Mouse (Mus musculus) liver, postnatal 0 days (tissue): ENCODE data around the gene Arhgap22. TPM values are rescaled to one million over a fixed set of nuclear protein-coding genes. Genes with fewer than 3 reads are reported as not detected.

ENCODE experiments used
- ATAC-seq: fragments of 200-750 bp; cut with Nextera tagmentation; 2 replicates; pipeline ENCODE4 v1.8.0; 2017; ENCODE audit warnings: mild to moderate bottlenecking, moderate library complexity
- DNase-seq: peaks from one replicate; pipeline ENCODE4 v3.0.0-alpha.2; 2016
- H3K27ac ChIP-seq: fragments of 300-500 bp; sonication (generic); 2 replicates; pipeline ENCODE4 v1.5.1; 2014; ENCODE audit warnings: antibody characterized with exemption, moderate library complexity, mild to moderate bottlenecking, low read depth
- H3K27me3 ChIP-seq: fragments of 300-500 bp; sonication (generic); 2 replicates; pipeline ENCODE4 v1.6.1; 2014; ENCODE audit warnings: low read length, control low read depth, mixed read lengths; ENCODE audit not compliant: insufficient read depth
- H3K36me3 ChIP-seq: fragments of 300-500 bp; sonication (generic); replicated peaks from 2 replicates; pipeline ENCODE4 v1.6.1; 2014; ENCODE audit warnings: mild to moderate bottlenecking, control low read depth, low read length, moderate library complexity, mixed read lengths; ENCODE audit not compliant: insufficient read depth
- H3K4me1 ChIP-seq: fragments of 300-500 bp; sonication (generic); 2 replicates; pipeline ENCODE4 v1.6.1; 2014; ENCODE audit warnings: antibody characterized with exemption, mild to moderate bottlenecking, control low read depth; ENCODE audit not compliant: insufficient read depth
- H3K4me2 ChIP-seq: fragments of 300-500 bp; sonication (generic); 2 replicates; pipeline ENCODE4 v1.6.1; 2014; ENCODE audit warnings: low read depth, mild to moderate bottlenecking, low read length, moderate library complexity, mixed read lengths
- H3K4me3 ChIP-seq: fragments of 300-500 bp; sonication (generic); 2 replicates; pipeline ENCODE4 v1.5.1; 2014; ENCODE audit warnings: low read depth, low read length
- H3K9ac ChIP-seq: fragments of 300-500 bp; sonication (generic); replicated peaks from 2 replicates; pipeline ENCODE4 v1.6.1; 2014; ENCODE audit warnings: mild to moderate bottlenecking, moderate library complexity
- H3K9me3 ChIP-seq: fragments of 300-500 bp; sonication (generic); 2 replicates; pipeline ENCODE4 v1.6.1; 2016; ENCODE audit warnings: mild to moderate bottlenecking, control low read depth, low read length, mixed read lengths
- CTCF ChIP-seq: sonication (generic); IDR thresholded peaks from 2 replicates; pipeline ENCODE4 v1.5.1; 2016; ENCODE audit warnings: antibody characterized with exemption, low read depth
- EP300 ChIP-seq: IDR thresholded peaks from 2 replicates; pipeline ENCODE4 v1.6.1; 2016; ENCODE audit warnings: antibody characterized with exemption, low read depth, mild to moderate bottlenecking
- WGBS: fragments of 180-500 bp; shearing (Covaris S2); extraction: QIAGEN DNeasy Blood & Tissue Kit; methylation state at CpG from one replicate; pipeline ENCODE4 v1.1.7; 2014; ENCODE audit not compliant: insufficient replicate concordance; 5-methylcytosine and 5-hydroxymethylcytosine counted together
- polyA plus RNA-seq: library from polyadenylated mRNA; unstranded; fragments of >200 nt; fragmentation: Nextera tagmentation; extraction: Ambion mirVana; gene quantifications from 2 replicates; pipeline ENCODE4 v1.2.1, GENCODE M21; 2015

Arhgap22 gene
- polyA plus RNA-seq, 1 experiment from 2014 or later = 0.73 TPM

DNA sequence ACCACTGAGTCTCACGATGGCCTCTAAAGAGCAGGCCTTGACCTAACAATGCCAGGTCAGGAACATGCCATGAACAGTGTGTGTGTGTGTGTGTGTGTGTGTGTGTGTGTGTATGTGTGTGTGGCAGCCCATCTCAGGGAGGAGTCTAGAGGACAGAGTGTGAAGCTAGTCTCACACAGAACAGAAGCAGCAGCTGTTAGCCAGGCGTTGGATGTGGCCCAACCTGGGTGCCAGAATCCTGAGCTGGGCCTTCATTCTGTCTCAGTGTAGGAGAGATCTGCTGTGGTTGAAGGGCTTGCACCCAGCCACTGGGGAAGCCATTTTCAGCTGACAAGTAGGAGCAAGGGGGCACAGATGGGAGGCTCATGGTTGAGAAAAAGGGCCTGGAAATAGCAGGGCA is 64.5 kb downstream of the Arhgap22 start:
- DNase-seq (no peak), ATAC-seq (no peak)
- TF ChIP-seq EP300 = no peak
- TF ChIP-seq CTCF = no peak

DNA sequence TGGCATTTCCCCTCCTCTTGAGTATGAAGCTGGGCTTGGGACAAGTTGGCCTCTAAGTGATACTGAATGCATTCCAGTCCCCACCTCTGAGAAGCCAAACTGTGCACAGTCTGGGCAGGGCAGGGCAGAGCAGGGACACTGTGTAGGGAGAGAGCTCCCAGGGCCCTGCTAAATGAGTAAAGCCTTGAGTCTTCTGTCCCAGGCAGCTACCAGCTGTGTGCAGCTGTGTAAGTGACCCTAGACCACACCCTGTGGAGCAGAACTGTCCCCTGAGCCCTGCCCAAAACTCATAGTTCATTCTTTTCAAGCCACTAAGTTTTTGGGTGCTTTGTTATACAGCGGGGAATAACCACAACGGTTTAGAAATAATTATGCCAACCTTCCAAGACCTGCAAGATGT is 67.1 kb downstream of the Arhgap22 start:
- H3K4me2 ChIP-seq = no peak overlapping the region
- H3K4me1 ChIP-seq = no peaks in the 10 kb centered on the region
- H3K36me3 ChIP-seq = no peaks in the 10 kb centered on the region
- DNase-seq (no peak), ATAC-seq (no peak)
- TF ChIP-seq CTCF = no peak
- TF ChIP-seq EP300 = no peak
- no peak overlapping the region for H3K27ac ChIP-seq
- no peak overlapping the region for H3K9ac ChIP-seq
- 76% methylated on average over 2 of the region's 2 CpGs for WGBS
- no peaks in the 10 kb centered on the region for H3K27me3 ChIP-seq
- no peak overlapping the region for H3K4me3 ChIP-seq
- H3K9me3 ChIP-seq = no peaks in the 10 kb centered on the region

More for the DNA sequence above, 64.5 kb downstream of the Arhgap22 start:
- no peaks in the 10 kb centered on the region for H3K36me3 ChIP-seq
- H3K4me1 ChIP-seq = no peaks in the 10 kb centered on the region
- H3K27ac ChIP-seq = no peak overlapping the region
- H3K4me2 ChIP-seq = no peak overlapping the region
- no peaks in the 10 kb centered on the region for H3K27me3 ChIP-seq
- WGBS = 83% methylated on average over 2 of the region's 2 CpGs
- no peak overlapping the region for H3K9ac ChIP-seq
- no peaks in the 10 kb centered on the region for H3K9me3 ChIP-seq
- no peak overlapping the region for H3K4me3 ChIP-seq

DNA sequence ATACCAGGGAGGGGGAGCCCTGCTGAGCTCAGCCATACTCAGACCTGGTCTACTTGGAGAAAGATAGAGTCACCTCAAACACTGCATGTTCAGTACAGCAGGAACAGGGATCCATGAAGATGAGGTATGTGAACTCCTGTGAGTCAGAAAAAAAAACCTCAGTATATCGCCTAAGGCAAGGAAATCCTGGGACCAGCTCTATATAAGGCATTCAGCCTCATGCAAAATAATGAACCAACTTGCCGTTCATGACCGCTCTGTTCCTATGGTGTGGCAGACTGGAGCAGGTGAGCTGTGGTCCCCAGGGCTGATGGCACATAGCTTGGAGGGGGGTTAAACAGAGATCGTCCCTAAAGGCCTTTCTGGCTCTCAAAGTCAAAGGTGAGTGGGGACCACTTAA is 68.6 kb downstream of the Arhgap22 start:
- H3K4me1 ChIP-seq = no peaks in the 10 kb centered on the region
- 83% methylated on average over 4 of the region's 4 CpGs for WGBS
- no peak for TF ChIP-seq EP300
- no peak for TF ChIP-seq CTCF

DNA sequence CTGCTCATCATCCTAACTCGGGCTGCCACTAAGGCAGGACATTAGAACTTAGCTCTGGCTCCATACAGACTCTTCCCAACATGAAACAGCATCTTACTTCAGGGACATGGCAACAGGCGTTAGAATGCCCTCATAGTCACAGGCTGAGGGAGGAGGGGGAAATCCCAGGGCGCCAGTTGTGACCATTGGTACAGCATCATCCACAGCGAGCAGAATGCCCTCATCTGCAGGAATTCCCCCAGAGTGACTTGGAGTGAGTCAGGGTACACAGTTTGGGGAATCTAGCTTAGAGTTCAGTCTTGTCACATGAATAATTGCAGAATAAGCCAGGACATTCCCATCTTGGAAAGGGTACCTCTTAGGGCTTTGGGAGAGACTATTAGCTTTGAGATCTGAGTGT is 74.1 kb downstream of the Arhgap22 start:
- Histone ChIP-seq H3K9ac (no peak overlapping the region), H3K4me3 (no peak overlapping the region), H3K4me2 (no peak overlapping the region), H3K4me1 (no peaks in the 10 kb centered on the region), H3K36me3 (no peaks in the 10 kb centered on the region), H3K9me3 (no peaks in the 10 kb centered on the region), H3K27me3 (no peaks in the 10 kb centered on the region), H3K27ac (no peak overlapping the region)
- ATAC-seq (no peak), DNase-seq (no peak)
- TF ChIP-seq CTCF = no peak
- no peak for TF ChIP-seq EP300
- WGBS = 69% methylated on average over 4 of the region's 4 CpGs

More for the DNA sequence above, 68.6 kb downstream of the Arhgap22 start:
- Histone ChIP-seq H3K27ac (no peak overlapping the region), H3K27me3 (no peaks in the 10 kb centered on the region), H3K4me3 (no peak overlapping the region), H3K4me2 (no peak overlapping the region), H3K9ac (no peak overlapping the region), H3K36me3 (no peaks in the 10 kb centered on the region), H3K9me3 (no peaks in the 10 kb centered on the region)
- no peak for DNase-seq
- no peak for ATAC-seq

DNA sequence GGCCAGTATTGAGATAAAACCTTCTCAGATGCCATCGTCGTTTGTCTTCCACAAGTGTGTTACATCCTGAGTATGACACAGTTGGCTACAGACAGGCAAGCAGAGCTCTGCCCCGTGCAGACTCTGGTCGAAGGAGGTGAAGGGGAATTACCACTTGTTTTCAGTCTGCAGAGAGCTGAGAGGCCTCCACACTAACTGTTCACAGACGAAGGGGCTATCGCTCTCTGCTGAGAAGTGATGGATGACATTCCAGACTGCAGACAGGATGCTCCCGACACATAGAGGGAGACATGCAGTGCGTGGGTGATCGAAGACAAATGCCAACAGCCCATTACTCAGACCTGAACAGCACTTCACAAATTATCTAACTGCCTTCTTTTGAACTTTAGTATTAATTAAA is 76.2 kb downstream of the Arhgap22 start:
- DNase-seq = no peak
- Histone ChIP-seq H3K27me3 (no peaks in the 10 kb centered on the region), H3K4me3 (no peak overlapping the region), H3K27ac (no peak overlapping the region), H3K4me1 (no peaks in the 10 kb centered on the region), H3K36me3 (no peaks in the 10 kb centered on the region), H3K9me3 (no peaks in the 10 kb centered on the region), H3K4me2 (no peak overlapping the region), H3K9ac (no peak overlapping the region)
- TF ChIP-seq CTCF (no peak), EP300 (no peak)
- ATAC-seq = no peak
- 62% methylated on average over 9 of the region's 9 CpGs for WGBS

DNA sequence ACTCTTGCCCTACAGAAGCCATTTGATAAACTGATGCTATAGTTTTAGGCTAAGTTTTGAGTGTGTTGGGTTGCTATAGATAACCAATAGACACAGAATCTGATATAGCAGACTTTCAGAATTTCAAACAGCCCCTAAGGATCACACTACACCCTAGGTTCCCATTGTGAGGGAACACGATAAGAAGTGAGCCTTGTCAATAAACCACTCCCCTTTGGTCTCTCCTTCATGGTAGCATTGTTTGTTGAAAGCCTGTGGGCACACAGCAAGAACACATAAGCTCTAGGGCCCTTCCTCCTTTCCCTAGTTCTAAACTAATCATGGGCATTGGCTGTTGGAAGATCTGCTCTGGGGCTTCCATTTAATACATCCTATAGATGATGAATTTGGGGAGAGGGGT is 80.7 kb downstream of the Arhgap22 start:
- no peaks in the 10 kb centered on the region for H3K9me3 ChIP-seq
- H3K36me3 ChIP-seq = no peaks in the 10 kb centered on the region
- no peak overlapping the region for H3K27ac ChIP-seq
- WGBS = 33% methylated on average over 1 of the region's 1 CpGs
- H3K27me3 ChIP-seq = no peaks in the 10 kb centered on the region
- DNase-seq (no peak), ATAC-seq (no peak)
- no peak for TF ChIP-seq CTCF
- no peak for TF ChIP-seq EP300
- H3K4me1 ChIP-seq = 0 out of 2 replicates have a peak, but pooled peaks cover 2% of the 10 kb centered on the region
- no peak overlapping the region for H3K4me2 ChIP-seq
- no peak overlapping the region for H3K9ac ChIP-seq
- no peak overlapping the region for H3K4me3 ChIP-seq
